Mouse (Mus musculus) midbrain, embryonic 13.5 days (tissue): ENCODE data around the gene Zdhhc4. TPM values are rescaled to one million over a fixed set of nuclear protein-coding genes. Genes with fewer than 3 reads are reported as not detected.
A peak's percentile ranks its signal among the peaks of the same experiment; 100 is the strongest.

Source experiments
- ATAC-seq: fragments of 200-750 bp; cut with Nextera tagmentation; 2 replicates; pipeline ENCODE4 v1.8.0; 2017; ENCODE audit warnings: mild to moderate bottlenecking, moderate TSS enrichment, moderate library complexity
- H3K27ac ChIP-seq: fragments of 300-500 bp; sonication (generic); 2 replicates; pipeline ENCODE4 v1.5.1; 2015; ENCODE audit warnings: inconsistent platforms, mild to moderate bottlenecking, moderate library complexity
- H3K27me3 ChIP-seq: fragments of 300-500 bp; sonication (generic); 2 replicates; pipeline ENCODE4 v1.6.1; 2015; ENCODE audit warnings: mild to moderate bottlenecking, inconsistent platforms
- H3K36me3 ChIP-seq: fragments of 300-500 bp; sonication (generic); 2 replicates; pipeline ENCODE4 v1.6.1; 2015; ENCODE audit warnings: mild to moderate bottlenecking, inconsistent platforms
- H3K4me1 ChIP-seq: fragments of 300-500 bp; sonication (generic); replicated peaks from 2 replicates; pipeline ENCODE4 v1.6.1; 2015; ENCODE audit warnings: inconsistent platforms
- H3K4me2 ChIP-seq: fragments of 300-500 bp; sonication (generic); replicated peaks from 2 replicates; pipeline ENCODE4 v1.6.1; 2015; ENCODE audit warnings: moderate library complexity, mild to moderate bottlenecking, inconsistent platforms
- H3K4me3 ChIP-seq: fragments of 300-500 bp; sonication (generic); replicated peaks from 2 replicates; pipeline ENCODE4 v1.5.1; 2015; ENCODE audit warnings: mild to moderate bottlenecking, inconsistent platforms
- H3K9ac ChIP-seq: fragments of 300-500 bp; sonication (generic); replicated peaks from 2 replicates; pipeline ENCODE4 v1.6.1; 2015; ENCODE audit warnings: mild to moderate bottlenecking, inconsistent platforms
- H3K9me3 ChIP-seq: fragments of 300-500 bp; sonication (generic); 2 replicates; pipeline ENCODE4 v1.6.1; 2016; ENCODE audit warnings: mild to moderate bottlenecking, inconsistent platforms
- WGBS: fragments of 180-500 bp; shearing (Covaris S2); methylation state at CpG from one replicate; pipeline ENCODE4 v1.1.7; 2015; 5-methylcytosine and 5-hydroxymethylcytosine counted together
- polyA plus RNA-seq: library from polyadenylated mRNA; unstranded; fragments of >200 nt; fragmentation: Nextera tagmentation; extraction: Ambion mirVana; gene quantifications from 2 replicates; pipeline ENCODE4 v1.2.1, GENCODE M21; 2015

Zdhhc4 gene
- polyA plus RNA-seq, 1 experiment from 2014 or later: 77.1 TPM

GRCm38 (mm10) chr5:143315514-143315888 lies 13.6 kb downstream of the Zdhhc4 start:
- ATAC-seq: no peak
- peak overlapping the region; percentile 98; the same call in 1 of the 2 replicates for H3K9ac ChIP-seq

DNA sequence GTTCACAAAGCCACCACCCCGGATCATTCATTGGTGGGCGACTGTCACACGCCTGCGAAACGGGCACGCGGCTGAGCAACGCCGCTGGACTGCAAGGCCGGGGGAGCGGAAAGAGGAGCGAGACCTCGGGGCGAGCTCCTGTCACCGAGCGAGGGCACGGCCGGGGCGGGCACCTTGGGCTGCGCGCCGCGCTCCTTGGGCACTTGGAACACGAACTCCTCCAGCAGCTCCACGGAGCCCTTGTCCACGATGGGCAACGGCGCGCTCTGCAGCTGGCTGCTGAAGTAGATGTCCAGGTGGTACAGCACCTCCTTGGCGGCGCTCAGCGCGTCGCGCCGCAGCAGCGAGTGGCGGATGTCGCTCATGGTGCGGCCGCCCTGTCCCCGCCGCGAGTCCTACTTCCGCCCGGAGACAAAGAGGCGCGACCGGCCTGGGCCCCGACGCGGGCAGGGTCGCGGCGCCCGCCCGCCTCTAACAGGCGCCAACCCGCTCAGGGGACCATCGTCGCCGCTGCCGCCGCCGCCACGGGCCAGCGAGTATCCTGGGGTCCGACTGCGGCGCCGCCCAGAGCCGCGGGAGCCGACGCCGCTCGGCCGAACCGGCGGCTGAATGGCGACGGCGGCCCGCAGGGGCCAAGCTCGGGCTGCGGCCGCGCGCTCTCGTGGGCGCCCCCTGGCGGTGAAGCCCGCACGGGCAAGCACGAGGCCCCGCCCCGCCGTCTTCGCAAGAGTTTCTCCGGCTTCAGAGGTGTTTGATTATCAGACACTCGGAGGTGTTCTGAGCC lies 14.1 kb downstream of the Zdhhc4 start, which contains the start of gene E130309D02Rik:
Gene E130309D02Rik (minus strand): TSS at position 631 of the 784 bp plus-strand sequence.
- peak within 1 kb of the TSS; percentile 98 for H3K9ac ChIP-seq
- peaks cover 74% of the 10 kb centered on the region for H3K36me3 ChIP-seq
- peak within 1 kb of the TSS; percentile 93 for H3K4me2 ChIP-seq
- H3K4me1 ChIP-seq: peaks cover 42% of the 10 kb centered on the region
- H3K27ac ChIP-seq: peak within 1 kb of the TSS; percentile 98
- H3K9me3 ChIP-seq: no peaks in the 10 kb centered on the region
- ATAC-seq: peak; percentile 89
- H3K27me3 ChIP-seq: no peaks in the 10 kb centered on the region
- WGBS: 0% methylated on average over 96 of the region's 101 CpGs
- peak within 1 kb of the TSS; percentile 91 for H3K4me3 ChIP-seq

More at GRCm38 (mm10) chr5:143315514-143315888, 13.6 kb downstream of the Zdhhc4 start:
- 16% methylated on average over 8 of the region's 8 CpGs for WGBS
- Histone ChIP-seq H3K4me2 (peak overlapping the region; percentile 93), H3K4me1 (peaks cover 37% of the 10 kb centered on the region), H3K36me3 (peaks cover 74% of the 10 kb centered on the region), H3K27me3 (no peaks in the 10 kb centered on the region), H3K4me3 (peak overlapping the region; percentile 91), H3K27ac (no peak overlapping the region; the same call in 1 of the 2 replicates), H3K9me3 (no peaks in the 10 kb centered on the region)

GRCm38 (mm10) chr5:143314183-143314729 lies 14.8 kb downstream of the Zdhhc4 start:
- peaks cover 74% of the 10 kb centered on the region for H3K36me3 ChIP-seq
- no peaks in the 10 kb centered on the region for H3K27me3 ChIP-seq
- H3K9me3 ChIP-seq: no peaks in the 10 kb centered on the region
- peak; percentile 38 for ATAC-seq
- peak overlapping the region; percentile 93 for H3K4me2 ChIP-seq
- H3K9ac ChIP-seq: peak overlapping the region; percentile 98
- peak overlapping the region; percentile 91 for H3K4me3 ChIP-seq
- H3K27ac ChIP-seq: peak overlapping the region; percentile 98
- peaks cover 42% of the 10 kb centered on the region for H3K4me1 ChIP-seq
- under 1% methylated on average over 16 of the region's 16 CpGs for WGBS

- Histone ChIP-seq H3K36me3 (peaks cover 75% of the 10 kb centered on the region), H3K4me1 (peaks cover 46% of the 10 kb centered on the region), H3K9me3 (no peaks in the 10 kb centered on the region), H3K9ac (no peak overlapping the region), H3K27me3 (no peaks in the 10 kb centered on the region), H3K4me3 (no peak overlapping the region), H3K4me2 (no peak overlapping the region), H3K27ac (no peak overlapping the region)
- no peak for ATAC-seq
- WGBS: 68% methylated on average over 8 of the region's 8 CpGs
These were observed 17.2 kb downstream of the Zdhhc4 start for GRCm38 (mm10) chr5:143311886-143312285.

DNA sequence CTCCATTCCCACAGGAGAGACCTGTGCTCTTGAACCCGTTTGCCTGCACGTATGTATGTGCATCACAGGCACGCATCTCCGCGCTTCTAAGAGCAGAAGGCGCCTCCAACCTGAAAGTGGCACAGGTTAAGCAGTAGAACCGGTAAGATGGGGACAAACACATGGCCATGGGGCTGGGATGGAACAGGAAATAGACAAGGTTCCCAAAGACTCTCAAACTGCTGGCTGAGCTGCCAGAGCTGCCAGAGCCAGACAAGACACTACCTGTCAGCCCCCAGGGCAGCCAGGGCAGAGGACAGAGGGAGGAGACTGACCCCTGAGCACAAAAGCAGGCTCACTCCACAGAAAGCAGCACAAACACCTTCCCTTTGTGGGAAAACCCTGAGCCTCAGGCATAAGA lies 19.1 kb downstream of the Zdhhc4 start:
- H3K36me3 ChIP-seq: peaks cover 83% of the 10 kb centered on the region
- WGBS: 96% methylated on average over 7 of the region's 7 CpGs
- ATAC-seq: no peak

GRCm38 (mm10) chr5:143308825-143309224 lies 20.2 kb downstream of the Zdhhc4 start:
- no peak overlapping the region for H3K27ac ChIP-seq
- peaks cover 39% of the 10 kb centered on the region for H3K4me1 ChIP-seq
- H3K27me3 ChIP-seq: no peaks in the 10 kb centered on the region
- no peak for ATAC-seq
- no peak overlapping the region for H3K4me3 ChIP-seq
- 91% methylated on average over 5 of the region's 5 CpGs for WGBS
- H3K4me2 ChIP-seq: no peak overlapping the region
- H3K36me3 ChIP-seq: peaks cover 92% of the 10 kb centered on the region
- no peaks in the 10 kb centered on the region for H3K9me3 ChIP-seq
- no peak overlapping the region for H3K9ac ChIP-seq

More for the DNA sequence above, 19.1 kb downstream of the Zdhhc4 start:
- no peak overlapping the region for H3K9ac ChIP-seq
- H3K4me3 ChIP-seq: no peak overlapping the region
- no peak overlapping the region for H3K4me2 ChIP-seq
- no peak overlapping the region for H3K27ac ChIP-seq
- no peaks in the 10 kb centered on the region for H3K27me3 ChIP-seq
- H3K9me3 ChIP-seq: no peaks in the 10 kb centered on the region
- peaks cover 44% of the 10 kb centered on the region for H3K4me1 ChIP-seq

GRCm38 (mm10) chr5:143304251-143304650 lies 24.8 kb downstream of the Zdhhc4 start:
- Histone ChIP-seq H3K27ac (no peak overlapping the region), H3K36me3 (peaks cover 98% of the 10 kb centered on the region), H3K9ac (no peak overlapping the region), H3K9me3 (no peaks in the 10 kb centered on the region), H3K4me1 (peaks cover 5% of the 10 kb centered on the region), H3K4me2 (no peak overlapping the region), H3K4me3 (no peak overlapping the region), H3K27me3 (no peaks in the 10 kb centered on the region)
- ATAC-seq: no peak
- WGBS: 90% methylated on average over 7 of the region's 7 CpGs

DNA sequence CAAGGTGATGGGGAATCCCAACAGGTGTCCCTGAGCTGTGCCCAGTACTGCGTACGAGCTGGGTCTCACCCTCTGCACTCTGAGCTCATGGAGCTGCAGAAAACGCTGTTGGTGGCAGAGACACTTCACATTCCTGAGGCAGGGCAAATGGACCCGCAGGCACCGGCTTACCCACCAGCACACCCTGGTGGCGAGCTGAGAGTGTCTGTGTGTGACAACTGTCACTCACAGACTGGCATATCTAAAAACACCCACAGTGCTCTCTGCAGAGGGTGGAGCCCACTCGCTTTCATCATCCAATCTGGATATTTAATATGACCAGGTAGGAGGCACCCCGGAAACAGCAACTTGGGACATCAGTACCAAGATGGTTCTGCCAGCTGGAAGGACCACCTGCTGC lies 27.8 kb downstream of the Zdhhc4 start:
- Histone ChIP-seq H3K9ac (no peak overlapping the region), H3K4me1 (no peaks in the 10 kb centered on the region; the same call in 1 of the 2 replicates), H3K27me3 (no peaks in the 10 kb centered on the region), H3K9me3 (no peaks in the 10 kb centered on the region), H3K4me2 (no peak overlapping the region), H3K36me3 (peaks cover 85% of the 10 kb centered on the region), H3K4me3 (no peak overlapping the region), H3K27ac (no peak overlapping the region)
- WGBS: 80% methylated on average over 8 of the region's 8 CpGs
- no peak for ATAC-seq

- no peaks in the 10 kb centered on the region for H3K27me3 ChIP-seq
- 93% methylated on average over 4 of the region's 4 CpGs for WGBS
- H3K4me2 ChIP-seq: no peak overlapping the region
- H3K27ac ChIP-seq: no peak overlapping the region
- H3K4me3 ChIP-seq: no peak overlapping the region
- H3K9me3 ChIP-seq: no peaks in the 10 kb centered on the region
- H3K9ac ChIP-seq: no peak overlapping the region
- H3K36me3 ChIP-seq: peaks cover 76% of the 10 kb centered on the region
- H3K4me1 ChIP-seq: no peaks in the 10 kb centered on the region
- no peak for ATAC-seq
These were observed 29.4 kb downstream of the Zdhhc4 start for GRCm38 (mm10) chr5:143299686-143300085.

DNA sequence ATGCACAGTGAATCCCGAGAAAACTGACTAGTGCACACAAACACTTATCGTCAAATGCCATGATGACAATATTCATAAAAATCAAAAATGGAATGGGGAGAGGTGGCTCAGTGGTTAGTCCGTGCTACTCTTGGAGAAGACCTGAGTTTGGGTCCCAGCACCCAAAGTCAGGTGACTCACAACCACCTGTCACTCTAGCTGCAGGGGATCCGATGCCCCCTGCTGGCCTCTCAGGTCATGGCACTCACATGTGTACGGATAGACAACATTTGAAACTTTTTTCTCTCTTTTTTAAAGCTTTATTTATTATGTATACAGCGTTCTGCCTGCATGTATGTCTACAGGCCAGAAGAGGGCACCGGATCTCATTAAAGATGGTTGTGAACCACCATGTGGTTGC lies 30.7 kb downstream of the Zdhhc4 start:
- no peak for ATAC-seq
- Histone ChIP-seq H3K9me3 (no peaks in the 10 kb centered on the region), H3K27me3 (peaks cover 13% of the 10 kb centered on the region), H3K27ac (no peak overlapping the region), H3K4me1 (peaks cover 5% of the 10 kb centered on the region), H3K36me3 (peaks cover 66% of the 10 kb centered on the region), H3K4me2 (no peak overlapping the region), H3K9ac (no peak overlapping the region), H3K4me3 (no peak overlapping the region)
- 92% methylated on average over 7 of the region's 7 CpGs for WGBS

DNA sequence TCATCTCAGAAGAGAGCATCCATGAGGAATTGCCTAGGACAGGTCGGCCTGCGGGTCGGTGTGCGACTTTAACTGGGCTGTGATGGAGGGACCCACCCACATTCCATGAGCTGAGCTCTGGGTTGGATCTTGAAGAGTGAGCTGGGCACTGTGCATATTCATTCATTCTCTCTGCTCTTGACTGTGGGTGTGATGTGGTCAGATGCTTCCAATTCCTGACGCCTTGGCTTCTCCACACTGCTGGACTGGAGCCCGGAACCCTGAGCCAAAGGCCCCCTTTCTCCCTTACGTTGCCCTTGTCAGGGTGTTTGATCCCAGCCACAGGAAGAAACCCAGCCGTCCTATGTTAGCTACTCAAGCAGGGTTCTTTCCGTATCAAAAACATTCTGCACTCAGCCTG lies 31.1 kb downstream of the Zdhhc4 start:
- Histone ChIP-seq H3K4me3 (no peak overlapping the region), H3K36me3 (peaks cover 61% of the 10 kb centered on the region), H3K27ac (no peak overlapping the region), H3K4me1 (peaks cover 9% of the 10 kb centered on the region), H3K27me3 (peaks cover 17% of the 10 kb centered on the region), H3K9ac (no peak overlapping the region), H3K4me2 (no peak overlapping the region), H3K9me3 (no peaks in the 10 kb centered on the region)
- no peak for ATAC-seq
- 96% methylated on average over 9 of the region's 9 CpGs for WGBS

DNA sequence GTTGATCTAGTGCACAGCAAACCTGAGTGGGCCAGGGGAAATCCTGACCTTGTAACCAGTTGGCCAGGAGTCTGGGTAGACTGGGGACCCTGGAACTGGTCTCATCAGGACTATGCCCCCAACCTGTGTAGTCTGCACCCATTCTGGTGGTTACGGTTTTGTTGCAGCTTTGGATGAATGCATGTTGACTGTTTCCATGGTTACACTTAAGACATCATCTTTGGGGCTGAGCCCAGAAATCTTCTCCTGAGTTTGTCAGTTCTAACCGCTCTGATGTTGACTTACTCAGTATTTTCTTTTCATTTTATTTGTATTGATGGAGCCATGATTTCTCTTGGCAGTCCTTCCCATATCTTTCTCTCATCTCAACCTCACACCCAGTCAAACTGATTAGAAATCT lies 33.7 kb downstream of the Zdhhc4 start:
- WGBS: 95% methylated on average over 2 of the region's 2 CpGs
- no peak for ATAC-seq
- peaks cover 35% of the 10 kb centered on the region for H3K36me3 ChIP-seq

More for the DNA sequence above, 33.7 kb downstream of the Zdhhc4 start:
- no peak overlapping the region for H3K9ac ChIP-seq
- H3K9me3 ChIP-seq: no peaks in the 10 kb centered on the region
- peaks cover 11% of the 10 kb centered on the region for H3K4me1 ChIP-seq
- H3K27ac ChIP-seq: no peak overlapping the region
- peaks cover 43% of the 10 kb centered on the region for H3K27me3 ChIP-seq
- no peak overlapping the region for H3K4me3 ChIP-seq
- H3K4me2 ChIP-seq: no peak overlapping the region
